Mouse (Mus musculus) neural tube, embryonic 13.5 days (tissue): Measurements from ENCODE around the gene Fam170b. TPM values are rescaled to one million over a fixed set of nuclear protein-coding genes. Genes with fewer than 3 reads are reported as not detected.
A peak's percentile ranks its signal among the peaks of the same experiment; 100 is the strongest.

Source experiments
- ATAC-seq: fragments of 200-750 bp; cut with Nextera tagmentation; 2 replicates; pipeline ENCODE4 v1.8.0; 2017; ENCODE audit warnings: low read depth, mild to moderate bottlenecking, moderate TSS enrichment, moderate library complexity
- H3K27ac ChIP-seq: fragments of 300-500 bp; sonication (generic); replicated peaks from 2 replicates; pipeline ENCODE4 v1.5.1; 2015; ENCODE audit warnings: moderate library complexity, mild to moderate bottlenecking, inconsistent platforms
- H3K27me3 ChIP-seq: fragments of 300-500 bp; sonication (generic); 2 replicates; pipeline ENCODE4 v1.6.1; 2015; ENCODE audit warnings: mild to moderate bottlenecking, inconsistent platforms
- H3K36me3 ChIP-seq: fragments of 300-500 bp; sonication (generic); 2 replicates; pipeline ENCODE4 v1.6.1; 2015; ENCODE audit warnings: mild to moderate bottlenecking, inconsistent platforms
- H3K4me1 ChIP-seq: fragments of 300-500 bp; sonication (generic); replicated peaks from 2 replicates; pipeline ENCODE4 v1.6.1; 2015; ENCODE audit warnings: inconsistent platforms
- H3K4me2 ChIP-seq: fragments of 300-500 bp; sonication (generic); 2 replicates; pipeline ENCODE4 v1.6.1; 2015; ENCODE audit warnings: inconsistent platforms, mild to moderate bottlenecking, moderate library complexity
- H3K4me3 ChIP-seq: fragments of 300-500 bp; sonication (generic); 2 replicates; pipeline ENCODE4 v1.5.1; 2015; ENCODE audit warnings: mild to moderate bottlenecking, inconsistent platforms
- H3K9ac ChIP-seq: fragments of 300-500 bp; sonication (generic); 2 replicates; pipeline ENCODE4 v1.6.1; 2015; ENCODE audit warnings: moderate library complexity, mild to moderate bottlenecking, inconsistent platforms
- H3K9me3 ChIP-seq: fragments of 300-500 bp; sonication (generic); 2 replicates; pipeline ENCODE4 v1.6.1; 2016; ENCODE audit warnings: inconsistent platforms
- WGBS: fragments of 180-500 bp; shearing (Covaris S2); methylation state at CpG from one replicate; pipeline ENCODE4 v1.1.7; 2015; 5-methylcytosine and 5-hydroxymethylcytosine counted together
- polyA plus RNA-seq: library from polyadenylated mRNA; unstranded; fragments of >200 nt; fragmentation: Nextera tagmentation; extraction: Ambion mirVana; gene quantifications from 2 replicates; pipeline ENCODE4 v1.2.1, GENCODE M21; 2015

The Fam170b gene
- 0.10 TPM in 1 of 2 replicates, not detected in the other for polyA plus RNA-seq

DNA sequence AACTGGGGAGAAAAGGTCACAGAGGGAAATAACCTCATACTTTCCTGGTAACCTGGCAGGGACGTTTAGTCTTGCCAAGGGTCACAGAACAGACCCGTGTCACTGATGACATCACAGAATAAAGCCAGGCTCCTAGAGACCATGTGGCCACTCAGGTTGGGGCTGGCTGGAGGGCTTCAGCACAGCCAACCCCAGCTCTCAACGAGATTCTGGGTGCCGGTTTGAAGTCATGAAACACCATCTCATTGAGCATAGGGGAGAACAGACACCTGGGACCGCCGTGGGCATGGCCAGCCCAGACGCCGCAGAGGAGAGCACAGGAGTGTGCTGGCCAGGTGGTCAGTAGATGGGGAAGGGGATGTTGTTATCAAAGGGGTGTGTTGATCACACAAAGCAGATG is at the start of gene Fam170b:
Gene Fam170b (plus strand): TSS at position 116 of the 400 bp plus-strand sequence.
- no peak within 1 kb of the TSS for H3K4me3 ChIP-seq
- 88% methylated on average over 8 of the region's 8 CpGs for WGBS
- peaks cover 6% of the 10 kb centered on the region; the same call in 1 of the 2 replicates for H3K9me3 ChIP-seq
- no peak within 1 kb of the TSS for H3K27ac ChIP-seq
- H3K4me2 ChIP-seq, result no peak within 1 kb of the TSS
- no peaks in the 10 kb centered on the region for H3K27me3 ChIP-seq
- no peaks in the 10 kb centered on the region for H3K4me1 ChIP-seq
- no peak within 1 kb of the TSS for H3K9ac ChIP-seq
- ATAC-seq, result no peak
- H3K36me3 ChIP-seq, result no peaks in the 10 kb centered on the region

DNA sequence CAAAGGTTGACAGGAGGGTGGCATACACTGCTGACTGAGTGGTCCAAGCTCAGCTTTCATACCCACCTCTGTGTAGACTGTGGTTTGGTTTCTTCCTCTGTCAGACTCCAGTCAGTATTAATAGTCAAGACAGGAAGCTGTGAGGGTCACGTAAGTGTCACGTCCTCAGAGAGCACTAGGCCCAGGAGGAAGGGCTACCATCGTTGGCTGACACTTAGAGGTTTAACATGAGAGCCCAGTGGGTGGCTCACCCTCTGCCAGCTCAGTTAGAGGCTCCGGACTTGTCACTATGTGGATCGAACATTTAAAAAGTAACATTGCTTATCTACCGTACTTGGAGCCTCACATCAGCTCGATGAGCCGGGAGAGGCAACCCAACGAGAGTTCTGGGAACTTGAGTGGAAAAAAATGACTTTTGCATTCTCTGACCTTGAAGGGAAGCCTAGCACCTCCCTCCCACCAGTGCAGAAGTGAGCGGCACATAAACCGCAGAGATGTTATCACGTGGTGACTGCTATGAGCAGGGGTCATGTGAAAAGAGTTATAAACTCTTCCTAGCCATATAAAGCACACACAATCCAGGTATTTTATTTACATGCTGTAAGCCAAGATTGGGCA is 49.5 kb upstream of the Fam170b start:
- no peaks in the 10 kb centered on the region for H3K36me3 ChIP-seq
- H3K9me3 ChIP-seq, result no peaks in the 10 kb centered on the region
- no peaks in the 10 kb centered on the region for H3K27me3 ChIP-seq
- H3K9ac ChIP-seq, result no peak overlapping the region
- 82% methylated on average over 12 of the region's 12 CpGs for WGBS
- no peaks in the 10 kb centered on the region for H3K4me1 ChIP-seq
- H3K4me3 ChIP-seq, result no peak overlapping the region
- no peak overlapping the region for H3K27ac ChIP-seq
- no peak for ATAC-seq
- H3K4me2 ChIP-seq, result no peak overlapping the region

DNA sequence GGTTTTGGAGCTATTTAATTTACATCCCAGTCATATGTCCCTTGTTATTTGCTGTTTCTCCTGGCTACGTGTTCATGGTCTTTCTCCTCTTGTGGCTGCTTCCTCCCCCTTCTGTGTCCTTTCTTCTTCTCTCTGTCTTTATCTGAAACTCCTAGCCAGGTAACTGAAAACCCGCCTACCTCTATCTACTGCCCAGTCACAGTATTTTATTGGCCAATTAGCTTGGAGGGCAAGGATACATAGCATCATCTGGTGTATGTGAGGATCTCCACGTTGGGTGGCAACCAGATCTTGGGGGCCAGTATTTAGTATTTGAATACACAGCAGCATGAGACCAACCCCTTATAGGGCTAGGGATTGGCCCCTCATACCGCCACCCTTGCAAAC is 49.0 kb upstream of the Fam170b start:
- H3K27me3 ChIP-seq, result no peaks in the 10 kb centered on the region
- no peaks in the 10 kb centered on the region for H3K4me1 ChIP-seq
- H3K4me3 ChIP-seq, result no peak overlapping the region
- no peak overlapping the region for H3K4me2 ChIP-seq
- no peaks in the 10 kb centered on the region for H3K36me3 ChIP-seq
- WGBS, result 79% methylated on average over 4 of the region's 4 CpGs
- no peak overlapping the region for H3K9ac ChIP-seq
- no peak overlapping the region for H3K27ac ChIP-seq
- H3K9me3 ChIP-seq, result no peaks in the 10 kb centered on the region
- no peak for ATAC-seq

DNA sequence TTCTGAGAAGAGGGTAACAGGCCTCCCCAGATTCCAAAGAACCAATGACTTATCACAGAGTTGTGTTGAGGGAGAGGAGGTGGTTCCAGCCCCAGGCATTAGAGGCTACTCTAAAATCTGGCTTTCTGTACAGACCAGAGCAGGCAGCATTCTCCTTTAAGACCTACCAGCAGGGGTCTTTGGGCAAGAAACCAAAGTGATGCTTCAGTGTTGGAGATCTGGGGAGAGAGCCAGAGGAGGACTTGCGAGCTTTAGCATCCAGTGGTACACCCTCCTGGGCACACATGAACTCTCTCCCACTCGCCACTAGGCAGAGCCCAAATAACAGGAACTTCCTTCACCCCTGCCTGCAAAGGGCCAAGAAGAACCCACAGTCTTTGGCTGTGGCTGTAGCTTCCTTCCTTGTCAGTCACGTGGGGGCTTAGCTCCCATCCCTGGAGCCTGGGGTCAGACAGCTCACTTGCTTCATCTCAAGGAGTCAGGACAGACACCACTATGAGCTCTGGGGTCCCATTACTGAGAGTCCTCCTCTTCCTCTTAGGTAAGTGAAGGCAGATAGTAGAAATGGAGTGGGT is 48.1 kb upstream of the Fam170b start, which contains the start of gene Tmem273:
Gene Tmem273 (plus strand): TSS at position 408 of the 575 bp plus-strand sequence.
- Histone ChIP-seq H3K9ac (no peak within 1 kb of the TSS), H3K9me3 (no peaks in the 10 kb centered on the region), H3K4me3 (no peak within 1 kb of the TSS), H3K27ac (no peak within 1 kb of the TSS), H3K36me3 (no peaks in the 10 kb centered on the region), H3K27me3 (no peaks in the 10 kb centered on the region), H3K4me1 (no peaks in the 10 kb centered on the region), H3K4me2 (no peak within 1 kb of the TSS)
- WGBS, result 82% methylated on average over 3 of the region's 3 CpGs
- no peak for ATAC-seq

DNA sequence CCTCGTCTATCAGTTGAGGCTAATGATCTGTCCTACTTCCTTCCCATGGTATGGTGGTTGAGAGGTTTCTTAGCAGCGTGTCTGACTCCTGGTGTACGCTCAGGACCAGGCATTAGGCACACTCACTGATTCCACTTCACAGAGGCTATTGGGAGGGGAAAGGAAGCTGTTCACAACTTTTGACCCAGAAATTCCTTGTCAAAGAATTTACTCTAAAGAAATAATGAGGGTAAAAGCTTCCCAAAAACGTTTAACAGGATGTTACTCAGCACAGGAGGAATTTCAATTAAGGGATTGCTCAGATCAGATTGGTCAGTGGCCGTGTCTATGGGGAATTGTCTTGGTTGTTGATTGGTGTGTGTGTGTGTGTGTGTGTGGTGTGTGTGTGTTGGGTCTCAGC is 46.1 kb upstream of the Fam170b start:
- H3K4me3 ChIP-seq, result no peak overlapping the region
- H3K9me3 ChIP-seq, result no peaks in the 10 kb centered on the region
- ATAC-seq, result no peak
- H3K36me3 ChIP-seq, result no peaks in the 10 kb centered on the region
- H3K27me3 ChIP-seq, result no peaks in the 10 kb centered on the region
- H3K4me2 ChIP-seq, result no peak overlapping the region
- no peaks in the 10 kb centered on the region for H3K4me1 ChIP-seq
- no peak overlapping the region for H3K9ac ChIP-seq
- WGBS, result 64% methylated on average over 5 of the region's 5 CpGs
- H3K27ac ChIP-seq, result no peak overlapping the region

DNA sequence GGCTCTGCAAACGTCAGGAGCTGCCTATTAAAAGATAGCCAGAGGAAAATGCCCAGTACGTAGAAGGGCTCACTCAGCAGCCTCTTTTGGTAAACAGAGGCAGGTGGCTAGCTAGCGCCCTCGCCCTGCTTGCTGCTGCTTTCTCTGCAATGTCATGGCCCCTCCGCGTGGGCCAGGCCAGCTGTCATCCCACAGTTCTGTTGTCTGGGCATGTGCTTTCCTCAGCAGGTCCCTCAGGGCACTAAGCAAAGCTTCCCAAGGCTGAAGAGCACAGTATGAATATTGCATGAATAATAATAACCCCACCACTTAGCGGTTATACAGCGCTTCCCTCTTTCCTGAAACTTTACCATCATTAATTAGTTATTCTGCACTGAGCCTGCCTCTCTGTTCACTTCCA is 37.4 kb upstream of the Fam170b start:
- H3K9ac ChIP-seq, result no peak overlapping the region
- H3K9me3 ChIP-seq, result no peaks in the 10 kb centered on the region
- no peak overlapping the region for H3K4me2 ChIP-seq
- 0 out of 2 replicates have a peak, but pooled peaks cover 3% of the 10 kb centered on the region for H3K27me3 ChIP-seq
- H3K27ac ChIP-seq, result no peak overlapping the region
- WGBS, result 55% methylated on average over 8 of the region's 8 CpGs
- peaks cover 11% of the 10 kb centered on the region for H3K4me1 ChIP-seq
- no peak overlapping the region for H3K4me3 ChIP-seq
- ATAC-seq, result peak; percentile 23; the same call in 1 of the 2 replicates
- H3K36me3 ChIP-seq, result no peaks in the 10 kb centered on the region

DNA sequence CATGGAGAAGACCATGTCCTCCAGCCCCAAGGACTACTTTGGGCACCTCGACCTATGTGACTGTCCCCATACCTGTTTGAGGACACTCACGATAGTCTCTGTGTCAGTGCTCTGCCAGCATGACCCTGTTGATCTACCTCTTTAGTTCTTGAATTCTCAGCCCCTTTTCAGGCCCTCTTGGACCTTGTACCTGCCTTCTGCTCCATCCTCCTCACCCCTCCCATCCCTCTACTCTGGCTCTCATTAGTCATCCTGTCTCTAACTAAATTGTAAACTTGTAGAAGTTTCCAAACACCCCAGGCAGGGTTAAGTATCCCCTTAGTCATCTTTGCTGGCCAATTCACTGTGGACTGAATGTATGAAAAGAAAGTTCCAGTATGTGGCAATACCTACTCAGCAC is 36.0 kb upstream of the Fam170b start:
- Histone ChIP-seq H3K9me3 (no peaks in the 10 kb centered on the region), H3K4me3 (no peak overlapping the region), H3K4me2 (no peak overlapping the region), H3K9ac (no peak overlapping the region), H3K4me1 (peaks cover 11% of the 10 kb centered on the region), H3K27me3 (0 out of 2 replicates have a peak, but pooled peaks cover 3% of the 10 kb centered on the region), H3K27ac (no peak overlapping the region), H3K36me3 (no peaks in the 10 kb centered on the region)
- 80% methylated on average over 2 of the region's 2 CpGs for WGBS
- no peak for ATAC-seq

DNA sequence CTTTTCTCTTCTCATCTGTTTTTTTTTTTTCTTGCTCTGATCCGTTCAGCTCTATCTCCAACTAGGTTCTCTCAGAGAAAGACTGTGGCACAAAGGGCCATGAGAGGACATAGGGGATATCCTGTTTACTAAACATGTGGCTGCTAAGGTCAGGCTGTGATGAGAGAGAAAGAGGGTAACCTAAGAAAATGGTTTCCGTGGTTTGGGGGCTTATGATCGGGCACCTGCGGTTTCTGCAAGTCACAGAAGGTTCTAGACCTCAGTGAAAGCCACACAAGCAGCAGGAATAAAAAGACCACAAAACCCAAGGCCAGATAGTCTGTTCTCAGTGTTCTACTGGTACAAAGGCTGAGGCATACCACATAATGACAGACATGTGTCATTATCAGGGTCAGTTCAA is 35.4 kb upstream of the Fam170b start:
- H3K27me3 ChIP-seq, result 0 out of 2 replicates have a peak, but pooled peaks cover 3% of the 10 kb centered on the region
- no peak overlapping the region for H3K9ac ChIP-seq
- no peaks in the 10 kb centered on the region for H3K36me3 ChIP-seq
- H3K27ac ChIP-seq, result no peak overlapping the region
- ATAC-seq, result no peak
- no peak overlapping the region for H3K4me2 ChIP-seq
- H3K9me3 ChIP-seq, result no peaks in the 10 kb centered on the region
- H3K4me1 ChIP-seq, result peaks cover 11% of the 10 kb centered on the region
- 79% methylated on average over 4 of the region's 4 CpGs for WGBS
- no peak overlapping the region for H3K4me3 ChIP-seq

DNA sequence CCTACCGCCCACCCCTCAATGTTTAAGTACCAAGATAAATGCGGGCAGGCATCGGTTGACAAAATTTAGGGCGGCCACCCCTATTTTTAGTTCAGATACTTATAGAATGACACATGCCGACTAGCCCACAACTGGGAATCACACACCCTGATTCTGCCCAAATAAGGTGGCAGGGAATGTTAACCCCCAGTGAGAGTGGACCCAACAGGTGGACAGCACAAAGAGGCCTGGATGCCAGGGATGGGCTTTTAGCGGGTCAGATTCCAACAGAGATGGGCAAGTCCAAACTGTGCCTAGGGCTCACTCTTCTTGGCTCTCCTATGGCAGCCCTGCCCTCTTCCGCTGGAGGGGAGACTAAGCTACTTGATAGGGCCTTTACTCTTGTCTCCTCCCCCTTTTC is 33.7 kb upstream of the Fam170b start:
- no peaks in the 10 kb centered on the region for H3K36me3 ChIP-seq
- no peak overlapping the region for H3K27ac ChIP-seq
- 94% methylated on average over 7 of the region's 7 CpGs for WGBS
- H3K4me2 ChIP-seq, result no peak overlapping the region
- no peaks in the 10 kb centered on the region for H3K9me3 ChIP-seq
- no peak overlapping the region for H3K9ac ChIP-seq
- H3K4me3 ChIP-seq, result no peak overlapping the region
- 0 out of 2 replicates have a peak, but pooled peaks cover 3% of the 10 kb centered on the region for H3K27me3 ChIP-seq
- H3K4me1 ChIP-seq, result peaks cover 11% of the 10 kb centered on the region
- ATAC-seq, result no peak

DNA sequence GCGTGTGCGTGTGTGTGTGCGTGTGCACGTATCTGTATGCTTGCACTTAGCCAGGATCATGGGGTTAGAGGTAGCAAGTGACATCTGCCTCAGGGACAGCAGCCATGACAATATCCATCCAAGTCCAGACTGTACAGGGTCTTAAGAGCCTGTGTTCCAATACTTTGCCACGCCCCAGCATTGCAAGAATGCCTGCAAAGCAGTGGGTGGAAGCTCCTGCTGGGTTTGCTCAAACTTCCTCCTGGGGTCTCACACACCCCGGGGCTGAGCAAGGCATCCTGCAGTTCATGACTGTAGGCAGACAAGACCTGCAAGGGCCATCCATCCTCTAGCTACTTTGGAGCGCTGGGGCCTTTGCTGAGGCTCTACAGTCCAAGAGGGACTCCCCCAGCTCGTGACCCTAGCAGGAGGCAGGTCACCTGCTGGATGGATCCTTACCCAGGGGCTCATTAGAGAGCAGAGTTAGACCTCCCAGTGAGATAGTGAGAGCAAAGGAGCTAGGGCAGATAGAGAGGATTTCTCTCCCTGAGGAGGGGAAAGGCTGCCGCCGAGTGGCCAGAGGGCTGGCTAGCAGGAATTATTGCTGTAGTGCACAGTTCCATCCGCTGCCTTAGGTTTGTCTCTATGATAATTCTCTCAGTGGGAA is 32.6 kb upstream of the Fam170b start:
- no peak overlapping the region for H3K27ac ChIP-seq
- H3K27me3 ChIP-seq, result 0 out of 2 replicates have a peak, but pooled peaks cover 3% of the 10 kb centered on the region
- no peak overlapping the region for H3K4me2 ChIP-seq
- H3K9me3 ChIP-seq, result no peaks in the 10 kb centered on the region
- H3K4me3 ChIP-seq, result no peak overlapping the region
- H3K9ac ChIP-seq, result no peak overlapping the region
- ATAC-seq, result peak; percentile 56; the same call in 1 of the 2 replicates
- peaks cover 9% of the 10 kb centered on the region for H3K4me1 ChIP-seq
- WGBS, result 61% methylated on average over 11 of the region's 11 CpGs
- H3K36me3 ChIP-seq, result no peaks in the 10 kb centered on the region

DNA sequence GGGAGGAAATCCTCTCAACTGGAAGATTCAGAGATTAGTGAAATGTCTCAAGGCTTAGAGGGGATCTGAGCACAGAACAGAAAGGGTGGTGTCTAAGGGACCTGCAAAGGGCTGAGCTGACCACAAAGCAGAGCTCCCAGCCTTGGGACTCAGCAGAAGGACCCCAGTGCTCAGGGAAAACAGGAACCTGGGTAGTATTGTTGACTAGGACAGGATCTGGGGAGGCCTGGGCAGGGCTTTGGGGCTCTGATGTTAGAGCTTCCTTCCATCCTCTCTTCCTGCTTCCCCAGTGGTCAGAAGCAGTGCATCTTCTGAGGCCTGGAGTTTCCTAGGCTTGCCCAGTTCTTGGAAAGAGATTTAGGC is 32.1 kb upstream of the Fam170b start:
- Histone ChIP-seq H3K9ac (no peak overlapping the region), H3K9me3 (no peaks in the 10 kb centered on the region), H3K27me3 (0 out of 2 replicates have a peak, but pooled peaks cover 3% of the 10 kb centered on the region), H3K4me3 (no peak overlapping the region), H3K27ac (no peak overlapping the region), H3K36me3 (no peaks in the 10 kb centered on the region), H3K4me2 (no peak overlapping the region), H3K4me1 (peaks cover 4% of the 10 kb centered on the region; the same call in 1 of the 2 replicates)
- ATAC-seq, result peak; percentile 23; the same call in 1 of the 2 replicates

DNA sequence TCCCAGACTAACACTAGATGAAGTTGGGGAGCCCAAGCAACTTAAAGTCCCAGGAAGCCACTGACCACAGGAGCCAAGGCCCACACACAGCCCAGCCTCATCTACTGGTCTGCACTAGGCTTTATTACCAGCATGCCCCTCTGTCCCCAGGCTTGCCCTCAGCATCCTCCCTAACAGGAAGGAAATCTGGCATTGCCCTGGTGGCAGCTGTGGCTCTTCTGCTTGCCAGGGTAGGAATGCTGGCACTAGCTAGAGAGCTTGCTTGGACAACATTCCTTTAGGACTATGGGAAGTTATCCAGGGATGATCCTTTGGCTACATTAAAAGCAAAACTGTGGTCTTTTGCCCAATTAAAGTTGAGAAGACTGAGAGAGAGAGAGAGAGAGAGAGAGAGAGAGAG is 23.7 kb upstream of the Fam170b start:
- H3K36me3 ChIP-seq, result no peaks in the 10 kb centered on the region
- no peak overlapping the region for H3K27ac ChIP-seq
- no peaks in the 10 kb centered on the region for H3K4me1 ChIP-seq
- no peaks in the 10 kb centered on the region for H3K27me3 ChIP-seq
- no peak for ATAC-seq
- H3K9ac ChIP-seq, result no peak overlapping the region
- H3K9me3 ChIP-seq, result no peaks in the 10 kb centered on the region
- no peak overlapping the region for H3K4me3 ChIP-seq
- H3K4me2 ChIP-seq, result no peak overlapping the region
